Mouse (Mus musculus): ENCODE data around the gene Gm6583. TPM values are rescaled to one million over a fixed set of nuclear protein-coding genes. Genes with fewer than 3 reads are reported as not detected.

The Gm6583 gene
- polyA plus RNA-seq, 1 experiment from 2014 or later = 0.16 TPM

DNA sequence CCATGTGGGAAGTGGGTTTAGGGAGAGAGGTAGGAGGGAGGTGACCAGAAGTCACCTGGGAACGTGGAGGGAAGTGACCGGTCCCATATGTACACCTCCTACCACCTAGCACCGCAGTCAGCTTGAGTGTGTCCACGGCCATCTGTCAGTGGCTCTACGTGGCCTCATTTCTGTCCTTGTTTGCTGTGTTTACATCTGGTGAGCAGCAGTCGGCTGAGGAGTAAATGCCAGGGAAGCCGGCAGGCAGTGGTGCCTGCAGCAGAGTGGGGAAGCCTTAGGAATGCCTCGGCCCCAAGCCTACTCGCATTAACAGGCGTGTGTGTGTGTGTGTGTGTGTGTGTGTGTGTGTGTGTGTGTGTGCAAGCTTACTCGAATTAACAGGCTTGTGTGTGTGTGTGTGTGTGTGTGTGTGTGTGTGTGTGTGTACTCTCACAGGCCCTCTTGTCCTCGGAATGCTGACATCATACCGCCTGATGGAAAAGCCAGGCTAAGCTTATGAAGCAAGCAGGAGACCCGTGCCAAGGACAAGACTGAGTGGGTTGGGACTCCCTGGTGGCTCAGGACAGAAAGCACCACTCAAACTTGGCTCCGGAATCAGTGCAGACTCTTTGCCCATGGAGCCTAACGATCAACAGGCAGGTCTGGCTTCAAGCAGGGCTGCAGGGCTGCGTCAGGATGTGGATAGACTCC, 27.0 kb upstream of the Gm6583 start:
- H3K27me3 ChIP-seq (ENCODE audit: insufficient read depth, low read length) = no peaks in the 10 kb centered on the region
- no peaks in the 10 kb centered on the region for H3K36me3 ChIP-seq (replicated peaks; ENCODE audit: insufficient read depth, low read length)
- H3K9ac ChIP-seq (replicated peaks) = no peak overlapping the region
- H3K4me2 ChIP-seq (ENCODE audit: low read depth, low read length) = no peak overlapping the region
- DNase-seq = no peak
- WGBS (ENCODE audit: insufficient replicate concordance) = 62% methylated on average over 16 of the region's 17 CpGs
- no peak for TF ChIP-seq CTCF (IDR thresholded peaks at IDR 0.05; ENCODE audit: low read depth)
- no peak for TF ChIP-seq EP300 (IDR thresholded peaks at IDR 0.05; ENCODE audit: low read depth)
- H3K4me1 ChIP-seq (ENCODE audit: insufficient read depth) = no peaks in the 10 kb centered on the region
- ATAC-seq = no peak
- no peak overlapping the region for H3K4me3 ChIP-seq (ENCODE audit: low read depth, low read length)
- no peak overlapping the region for H3K27ac ChIP-seq (ENCODE audit: low read depth)
- H3K9me3 ChIP-seq (ENCODE audit: low read length) = no peaks in the 10 kb centered on the region

DNA sequence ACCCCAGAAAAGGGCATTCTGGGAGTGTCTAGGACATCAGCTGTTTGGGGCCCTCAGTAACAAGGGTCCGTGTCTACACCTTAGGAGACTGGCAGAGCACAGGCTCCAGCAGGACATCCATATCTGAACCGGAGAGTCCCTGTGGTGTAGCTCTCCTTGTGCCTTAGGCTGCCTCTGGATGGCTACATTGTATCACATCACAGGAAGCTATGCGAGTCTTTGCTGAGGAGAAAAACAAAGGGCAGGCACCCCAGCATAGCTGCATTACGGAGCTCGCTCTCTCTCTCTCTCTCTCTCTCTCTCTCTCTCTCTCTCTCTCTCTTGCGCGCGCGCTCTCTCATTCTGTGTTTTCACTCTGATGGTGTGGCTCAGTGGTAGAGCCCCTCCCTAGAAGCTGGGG, 26.2 kb upstream of the Gm6583 start:
- TF ChIP-seq EP300 (IDR thresholded peaks at IDR 0.05; ENCODE audit: low read depth) (no peak), CTCF (IDR thresholded peaks at IDR 0.05; ENCODE audit: low read depth) (no peak)
- no peak for ATAC-seq
- DNase-seq = no peak
- H3K9me3 ChIP-seq (ENCODE audit: low read length) = no peaks in the 10 kb centered on the region
- 83% methylated on average over 9 of the region's 9 CpGs for WGBS (ENCODE audit: insufficient replicate concordance)
- no peaks in the 10 kb centered on the region for H3K4me1 ChIP-seq (ENCODE audit: insufficient read depth)
- no peak overlapping the region for H3K27ac ChIP-seq (ENCODE audit: low read depth)
- H3K4me2 ChIP-seq (ENCODE audit: low read depth, low read length) = no peak overlapping the region
- H3K9ac ChIP-seq (replicated peaks) = no peak overlapping the region
- no peak overlapping the region for H3K4me3 ChIP-seq (ENCODE audit: low read depth, low read length)
- H3K27me3 ChIP-seq (ENCODE audit: insufficient read depth, low read length) = no peaks in the 10 kb centered on the region
- no peaks in the 10 kb centered on the region for H3K36me3 ChIP-seq (replicated peaks; ENCODE audit: insufficient read depth, low read length)

- no peak for ATAC-seq
- Histone ChIP-seq H3K9me3 (ENCODE audit: low read length) (no peaks in the 10 kb centered on the region), H3K4me3 (ENCODE audit: low read depth, low read length) (no peak overlapping the region), H3K4me1 (ENCODE audit: insufficient read depth) (no peaks in the 10 kb centered on the region), H3K4me2 (ENCODE audit: low read depth, low read length) (no peak overlapping the region), H3K36me3 (replicated peaks; ENCODE audit: insufficient read depth, low read length) (no peaks in the 10 kb centered on the region; the same call in 1 of the 2 replicates), H3K27ac (ENCODE audit: low read depth) (no peak overlapping the region), H3K9ac (replicated peaks) (no peak overlapping the region), H3K27me3 (ENCODE audit: insufficient read depth, low read length) (no peaks in the 10 kb centered on the region)
- DNase-seq = no peak
- 72% methylated on average over 11 of the region's 11 CpGs for WGBS (ENCODE audit: insufficient replicate concordance)
- no peak for TF ChIP-seq EP300 (IDR thresholded peaks at IDR 0.05; ENCODE audit: low read depth)
- TF ChIP-seq CTCF (IDR thresholded peaks at IDR 0.05; ENCODE audit: low read depth) = no peak
Measured at GRCm38 (mm10) chr5:112381154-112381553, 25.3 kb upstream of the Gm6583 start.

DNA sequence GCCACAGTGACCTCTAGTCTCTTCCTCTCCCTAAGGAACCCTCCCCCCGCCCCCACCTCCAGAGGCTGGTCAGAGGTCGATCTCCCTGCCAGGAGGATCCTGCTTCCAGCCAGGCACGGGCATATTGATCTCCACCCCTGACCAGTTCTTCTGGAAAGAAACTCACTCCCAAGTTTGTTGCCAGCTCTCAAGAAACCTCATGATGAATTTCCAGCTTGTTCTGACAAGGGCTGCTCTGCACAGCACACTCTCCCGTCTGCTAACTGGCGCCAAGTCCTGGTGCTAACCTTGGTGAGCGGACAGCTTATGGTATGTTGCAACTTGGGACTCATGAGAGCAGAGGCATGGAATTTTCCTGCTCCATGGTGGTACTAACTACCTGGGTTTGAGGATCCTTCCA, 22.9 kb upstream of the Gm6583 start:
- H3K4me3 ChIP-seq (ENCODE audit: low read depth, low read length) = no peak overlapping the region
- no peaks in the 10 kb centered on the region for H3K27me3 ChIP-seq (ENCODE audit: insufficient read depth, low read length)
- no peaks in the 10 kb centered on the region for H3K4me1 ChIP-seq (ENCODE audit: insufficient read depth)
- no peak overlapping the region for H3K9ac ChIP-seq (replicated peaks)
- ATAC-seq (no peak), DNase-seq (no peak)
- WGBS (ENCODE audit: insufficient replicate concordance) = 68% methylated on average over 6 of the region's 6 CpGs
- H3K27ac ChIP-seq (ENCODE audit: low read depth) = no peak overlapping the region
- H3K36me3 ChIP-seq (replicated peaks; ENCODE audit: insufficient read depth, low read length) = peaks cover 9% of the 10 kb centered on the region
- H3K9me3 ChIP-seq (ENCODE audit: low read length) = no peaks in the 10 kb centered on the region
- no peak overlapping the region for H3K4me2 ChIP-seq (ENCODE audit: low read depth, low read length)
- TF ChIP-seq CTCF (IDR thresholded peaks at IDR 0.05; ENCODE audit: low read depth) (no peak), EP300 (IDR thresholded peaks at IDR 0.05; ENCODE audit: low read depth) (no peak)

GRCm38 (mm10) chr5:112377380-112377779, 21.5 kb upstream of the Gm6583 start:
- ATAC-seq = no peak
- no peak overlapping the region for H3K4me3 ChIP-seq (ENCODE audit: low read depth, low read length)
- H3K27me3 ChIP-seq (ENCODE audit: insufficient read depth, low read length) = no peaks in the 10 kb centered on the region
- DNase-seq = no peak
- no peaks in the 10 kb centered on the region for H3K4me1 ChIP-seq (ENCODE audit: insufficient read depth)
- H3K9me3 ChIP-seq (ENCODE audit: low read length) = no peaks in the 10 kb centered on the region
- TF ChIP-seq CTCF (IDR thresholded peaks at IDR 0.05; ENCODE audit: low read depth) (no peak), EP300 (IDR thresholded peaks at IDR 0.05; ENCODE audit: low read depth) (no peak)
- H3K9ac ChIP-seq (replicated peaks) = no peak overlapping the region
- H3K36me3 ChIP-seq (replicated peaks; ENCODE audit: insufficient read depth, low read length) = peaks cover 11% of the 10 kb centered on the region
- 90% methylated on average over 1 of the region's 1 CpGs for WGBS (ENCODE audit: insufficient replicate concordance)
- H3K4me2 ChIP-seq (ENCODE audit: low read depth, low read length) = no peak overlapping the region
- no peak overlapping the region for H3K27ac ChIP-seq (ENCODE audit: low read depth)

- no peak overlapping the region for H3K4me2 ChIP-seq (ENCODE audit: low read depth, low read length)
- no peak overlapping the region for H3K4me3 ChIP-seq (ENCODE audit: low read depth, low read length)
- H3K9me3 ChIP-seq (ENCODE audit: low read length) = no peaks in the 10 kb centered on the region
- peaks cover 14% of the 10 kb centered on the region for H3K36me3 ChIP-seq (replicated peaks; ENCODE audit: insufficient read depth, low read length)
- no peak for TF ChIP-seq CTCF (IDR thresholded peaks at IDR 0.05; ENCODE audit: low read depth)
- TF ChIP-seq EP300 (IDR thresholded peaks at IDR 0.05; ENCODE audit: low read depth) = no peak
- H3K27ac ChIP-seq (ENCODE audit: low read depth) = no peak overlapping the region
- ATAC-seq (no peak), DNase-seq (no peak)
- H3K9ac ChIP-seq (replicated peaks) = no peak overlapping the region
- H3K27me3 ChIP-seq (ENCODE audit: insufficient read depth, low read length) = no peaks in the 10 kb centered on the region
- H3K4me1 ChIP-seq (ENCODE audit: insufficient read depth) = no peaks in the 10 kb centered on the region
- 67% methylated on average over 4 of the region's 4 CpGs for WGBS (ENCODE audit: insufficient replicate concordance)
Measured at GRCm38 (mm10) chr5:112376111-112376510, 20.3 kb upstream of the Gm6583 start.

All from liver, postnatal 0 days (tissue).